Mouse (Mus musculus): ENCODE measurements around the gene Dlx5. TPM values are rescaled to one million over a fixed set of nuclear protein-coding genes. Genes with fewer than 3 reads are reported as not detected.

Gene Dlx5
- polyA plus RNA-seq, 1 experiment from 2014 or later = not detected

DNA sequence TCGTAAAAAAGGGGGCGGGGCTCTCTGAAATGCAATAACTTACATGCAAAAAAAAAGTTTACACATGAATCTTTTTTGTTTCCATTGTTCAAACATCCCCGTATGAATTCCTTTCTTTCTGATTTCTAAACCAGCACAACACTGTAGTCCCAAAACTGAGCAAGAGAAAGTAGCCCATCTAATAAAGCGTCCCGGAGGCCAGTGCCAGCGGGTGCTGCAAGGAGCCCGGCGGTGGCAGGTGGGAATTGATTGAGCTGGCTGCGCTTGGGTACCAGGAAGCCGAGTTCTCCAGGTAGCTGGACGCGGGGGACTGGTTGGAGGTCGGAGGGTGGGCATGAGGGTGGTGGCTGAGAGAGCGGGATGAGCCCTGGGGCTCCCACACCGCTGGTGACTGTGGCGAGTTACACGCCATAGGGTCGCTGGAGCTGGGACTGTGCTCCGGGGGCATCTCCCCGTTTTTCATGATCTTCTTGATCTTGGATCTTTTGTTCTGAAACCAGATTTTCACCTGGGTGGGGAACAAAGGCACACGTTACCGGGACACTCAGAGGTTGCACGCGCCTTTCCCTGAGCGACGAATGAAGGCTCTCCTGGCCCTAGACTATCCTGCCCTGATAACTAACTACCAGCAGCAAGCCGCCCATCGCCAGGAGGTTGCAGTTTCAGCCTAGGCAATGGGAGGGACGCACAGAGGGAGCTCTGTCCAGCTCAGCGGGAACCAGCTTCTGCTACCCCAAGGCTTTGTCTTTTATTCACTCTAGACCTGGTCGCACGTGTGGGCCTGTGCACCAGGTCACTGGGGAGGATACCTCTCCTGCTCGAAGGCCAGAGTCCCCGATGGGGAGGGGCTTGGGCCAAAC is 3.7 kb downstream of the Dlx5 start:
- 0 out of 2 replicates have a peak, but pooled peaks have one; percentile 7 for ATAC-seq (ENCODE audit: low read depth)
- Histone ChIP-seq H3K4me3 (ENCODE audit: low read depth, low read length) (no peak overlapping the region), H3K36me3 (ENCODE audit: control insufficient read depth, insufficient read depth, low read length) (no peaks in the 10 kb centered on the region), H3K9ac (replicated peaks; ENCODE audit: low read depth, low read length) (no peak overlapping the region), H3K4me1 (ENCODE audit: control insufficient read depth, insufficient read depth, low read length) (peaks cover 7% of the 10 kb centered on the region), H3K9me3 (ENCODE audit: control insufficient read depth, low read length) (no peaks in the 10 kb centered on the region), H3K27ac (ENCODE audit: low read depth, low read length) (no peak overlapping the region), H3K4me2 (ENCODE audit: low read depth, low read length) (no peak overlapping the region), H3K27me3 (ENCODE audit: control insufficient read depth, insufficient read depth, low read length) (peaks cover 48% of the 10 kb centered on the region)
- WGBS = 3% methylated on average over 34 of the region's 34 CpGs

- peaks cover 41% of the 10 kb centered on the region for H3K27me3 ChIP-seq (ENCODE audit: control insufficient read depth, insufficient read depth, low read length)
- H3K27ac ChIP-seq (ENCODE audit: low read depth, low read length) = no peak overlapping the region
- H3K4me3 ChIP-seq (ENCODE audit: low read depth, low read length) = no peak overlapping the region
- H3K4me2 ChIP-seq (ENCODE audit: low read depth, low read length) = no peak overlapping the region
- no peaks in the 10 kb centered on the region for H3K9me3 ChIP-seq (ENCODE audit: control insufficient read depth, low read length)
- H3K36me3 ChIP-seq (ENCODE audit: control insufficient read depth, insufficient read depth, low read length) = no peaks in the 10 kb centered on the region
- WGBS = 14% methylated on average over 5 of the region's 5 CpGs
- no peak for ATAC-seq (ENCODE audit: low read depth)
- no peak overlapping the region for H3K9ac ChIP-seq (replicated peaks; ENCODE audit: low read depth, low read length)
- peaks cover 7% of the 10 kb centered on the region for H3K4me1 ChIP-seq (ENCODE audit: control insufficient read depth, insufficient read depth, low read length)
These were observed 4.5 kb downstream of the Dlx5 start for GRCm38 (mm10) chr6:6877346-6877910.

DNA sequence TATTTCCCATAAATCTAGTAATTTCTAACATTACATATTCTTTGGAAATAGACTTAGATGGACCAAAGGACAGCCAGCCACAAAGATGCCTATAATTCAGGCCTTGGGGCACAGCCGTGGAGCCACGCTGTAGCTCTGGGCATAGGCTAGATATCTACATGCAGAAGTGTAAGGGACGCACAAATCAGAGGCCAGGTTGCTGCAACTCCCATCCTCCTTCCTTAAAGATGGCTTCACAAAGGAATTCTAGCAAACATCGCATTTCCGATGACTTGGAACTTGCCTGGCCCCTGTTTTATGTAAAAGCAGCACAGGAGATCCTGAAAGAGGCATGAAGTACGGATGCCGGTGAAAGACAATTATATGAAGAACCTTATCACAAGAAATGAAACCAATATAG is 5.2 kb downstream of the Dlx5 start:
- Histone ChIP-seq H3K9ac (replicated peaks; ENCODE audit: low read depth, low read length) (no peak overlapping the region), H3K4me3 (ENCODE audit: low read depth, low read length) (no peak overlapping the region), H3K4me1 (ENCODE audit: control insufficient read depth, insufficient read depth, low read length) (peaks cover 7% of the 10 kb centered on the region), H3K27ac (ENCODE audit: low read depth, low read length) (no peak overlapping the region), H3K4me2 (ENCODE audit: low read depth, low read length) (no peak overlapping the region), H3K27me3 (ENCODE audit: control insufficient read depth, insufficient read depth, low read length) (peaks cover 45% of the 10 kb centered on the region), H3K36me3 (ENCODE audit: control insufficient read depth, insufficient read depth, low read length) (no peaks in the 10 kb centered on the region), H3K9me3 (ENCODE audit: control insufficient read depth, low read length) (no peaks in the 10 kb centered on the region)
- ATAC-seq (ENCODE audit: low read depth) = no peak
- WGBS = 10% methylated on average over 7 of the region's 7 CpGs

DNA sequence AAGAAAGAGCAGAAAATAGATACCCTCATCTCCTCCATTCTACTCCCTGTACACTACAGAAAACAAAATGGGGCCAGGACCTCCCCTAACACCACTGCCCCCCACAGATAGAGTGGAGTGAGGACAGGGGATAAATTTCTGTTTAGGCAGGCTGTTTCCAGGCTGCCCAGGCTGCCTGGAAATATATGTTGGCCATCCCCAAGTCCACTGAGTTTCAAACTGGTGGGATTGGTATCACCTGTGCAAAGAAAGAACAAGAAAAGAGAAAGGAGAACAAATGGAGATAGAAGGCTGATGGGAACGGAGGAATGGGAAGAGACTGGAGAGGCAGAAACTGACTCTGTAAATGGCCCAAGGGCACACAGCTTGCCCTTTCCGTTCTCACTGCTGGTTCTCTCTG is 5.7 kb downstream of the Dlx5 start:
- ATAC-seq (ENCODE audit: low read depth) = no peak
- no peak overlapping the region for H3K4me2 ChIP-seq (ENCODE audit: low read depth, low read length)
- peaks cover 2% of the 10 kb centered on the region for H3K4me1 ChIP-seq (ENCODE audit: control insufficient read depth, insufficient read depth, low read length)
- no peaks in the 10 kb centered on the region for H3K36me3 ChIP-seq (ENCODE audit: control insufficient read depth, insufficient read depth, low read length)
- H3K27ac ChIP-seq (ENCODE audit: low read depth, low read length) = no peak overlapping the region
- no peaks in the 10 kb centered on the region for H3K9me3 ChIP-seq (ENCODE audit: control insufficient read depth, low read length)
- 7% methylated on average over 2 of the region's 2 CpGs for WGBS
- H3K4me3 ChIP-seq (ENCODE audit: low read depth, low read length) = no peak overlapping the region
- peaks cover 44% of the 10 kb centered on the region for H3K27me3 ChIP-seq (ENCODE audit: control insufficient read depth, insufficient read depth, low read length)
- no peak overlapping the region for H3K9ac ChIP-seq (replicated peaks; ENCODE audit: low read depth, low read length)

- no peak overlapping the region for H3K27ac ChIP-seq (ENCODE audit: low read depth, low read length)
- no peaks in the 10 kb centered on the region for H3K4me1 ChIP-seq (ENCODE audit: control insufficient read depth, insufficient read depth, low read length)
- no peak overlapping the region for H3K4me2 ChIP-seq (ENCODE audit: low read depth, low read length)
- WGBS = 5% methylated on average over 9 of the region's 9 CpGs
- H3K36me3 ChIP-seq (ENCODE audit: control insufficient read depth, insufficient read depth, low read length) = no peaks in the 10 kb centered on the region
- no peak overlapping the region for H3K4me3 ChIP-seq (ENCODE audit: low read depth, low read length)
- no peaks in the 10 kb centered on the region for H3K9me3 ChIP-seq (ENCODE audit: control insufficient read depth, low read length)
- H3K9ac ChIP-seq (replicated peaks; ENCODE audit: low read depth, low read length) = no peak overlapping the region
- H3K27me3 ChIP-seq (ENCODE audit: control insufficient read depth, insufficient read depth, low read length) = peaks cover 43% of the 10 kb centered on the region
- ATAC-seq (ENCODE audit: low read depth) = no peak
These were observed 6.2 kb downstream of the Dlx5 start for GRCm38 (mm10) chr6:6875676-6876075.

- H3K9ac ChIP-seq (replicated peaks; ENCODE audit: low read depth, low read length) = no peak overlapping the region
- ATAC-seq (ENCODE audit: low read depth) = no peak
- under 1% methylated on average over 11 of the region's 11 CpGs for WGBS
- H3K4me3 ChIP-seq (ENCODE audit: low read depth, low read length) = no peak overlapping the region
- H3K36me3 ChIP-seq (ENCODE audit: control insufficient read depth, insufficient read depth, low read length) = no peaks in the 10 kb centered on the region
- no peak overlapping the region for H3K27ac ChIP-seq (ENCODE audit: low read depth, low read length)
- H3K9me3 ChIP-seq (ENCODE audit: control insufficient read depth, low read length) = no peaks in the 10 kb centered on the region
- H3K4me2 ChIP-seq (ENCODE audit: low read depth, low read length) = no peak overlapping the region
- peaks cover 46% of the 10 kb centered on the region for H3K27me3 ChIP-seq (ENCODE audit: control insufficient read depth, insufficient read depth, low read length)
- no peaks in the 10 kb centered on the region for H3K4me1 ChIP-seq (ENCODE audit: control insufficient read depth, insufficient read depth, low read length)
These were observed 6.7 kb downstream of the Dlx5 start for GRCm38 (mm10) chr6:6875136-6875535.

GRCm38 (mm10) chr6:6874073-6874771 is 7.7 kb downstream of the Dlx5 start:
- H3K9ac ChIP-seq (replicated peaks; ENCODE audit: low read depth, low read length) = no peak overlapping the region
- H3K27me3 ChIP-seq (ENCODE audit: control insufficient read depth, insufficient read depth, low read length) = peaks cover 52% of the 10 kb centered on the region
- H3K4me1 ChIP-seq (ENCODE audit: control insufficient read depth, insufficient read depth, low read length) = no peaks in the 10 kb centered on the region
- peak; percentile 41 for ATAC-seq (ENCODE audit: low read depth)
- no peaks in the 10 kb centered on the region for H3K36me3 ChIP-seq (ENCODE audit: control insufficient read depth, insufficient read depth, low read length)
- H3K27ac ChIP-seq (ENCODE audit: low read depth, low read length) = no peak overlapping the region
- H3K9me3 ChIP-seq (ENCODE audit: control insufficient read depth, low read length) = no peaks in the 10 kb centered on the region
- under 1% methylated on average over 23 of the region's 25 CpGs for WGBS
- H3K4me3 ChIP-seq (ENCODE audit: low read depth, low read length) = no peak overlapping the region
- no peak overlapping the region for H3K4me2 ChIP-seq (ENCODE audit: low read depth, low read length)

DNA sequence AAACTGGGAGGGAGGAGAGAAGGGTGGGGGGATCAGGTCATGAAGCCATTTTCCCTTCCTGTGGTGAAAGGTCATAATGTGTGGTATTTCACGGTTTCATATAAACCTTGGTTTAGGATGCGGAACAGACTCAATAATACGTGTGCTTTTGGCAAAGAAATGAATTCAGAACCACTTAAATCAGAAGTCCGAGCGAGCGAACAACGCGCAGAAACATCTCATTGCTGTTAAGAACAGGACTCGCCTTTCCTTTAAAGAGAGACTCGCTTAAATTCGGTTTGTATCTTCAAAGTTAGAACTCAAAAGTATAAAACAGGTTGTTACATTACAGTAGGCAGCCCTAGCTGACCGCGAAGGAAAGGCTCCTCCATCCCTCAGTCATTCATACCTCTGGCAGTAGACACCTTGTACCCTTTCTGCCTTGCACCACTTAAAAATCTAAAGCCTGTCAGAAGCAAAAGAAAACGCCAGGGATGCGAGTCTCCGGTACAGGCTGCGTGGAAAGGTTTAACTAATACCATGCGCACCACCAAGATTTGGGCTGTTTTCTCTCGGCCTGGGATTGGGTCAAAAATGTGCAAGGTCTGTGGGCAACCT is 8.3 kb downstream of the Dlx5 start:
- WGBS = under 1% methylated on average over 19 of the region's 19 CpGs
- H3K9me3 ChIP-seq (ENCODE audit: control insufficient read depth, low read length) = no peaks in the 10 kb centered on the region
- no peak overlapping the region for H3K27ac ChIP-seq (ENCODE audit: low read depth, low read length)
- H3K36me3 ChIP-seq (ENCODE audit: control insufficient read depth, insufficient read depth, low read length) = no peaks in the 10 kb centered on the region
- no peaks in the 10 kb centered on the region for H3K4me1 ChIP-seq (ENCODE audit: control insufficient read depth, insufficient read depth, low read length)
- ATAC-seq (ENCODE audit: low read depth) = 0 out of 2 replicates have a peak, but pooled peaks have one; percentile 3
- H3K4me3 ChIP-seq (ENCODE audit: low read depth, low read length) = no peak overlapping the region
- H3K9ac ChIP-seq (replicated peaks; ENCODE audit: low read depth, low read length) = no peak overlapping the region
- peaks cover 56% of the 10 kb centered on the region for H3K27me3 ChIP-seq (ENCODE audit: control insufficient read depth, insufficient read depth, low read length)
- H3K4me2 ChIP-seq (ENCODE audit: low read depth, low read length) = no peak overlapping the region
